Mouse (Mus musculus) kidney, embryonic 15.5 days (tissue): Measurements from ENCODE around the gene Ppif. TPM values are rescaled to one million over a fixed set of nuclear protein-coding genes. Genes with fewer than 3 reads are reported as not detected.

ENCODE experiments used
- ATAC-seq: fragments of 200-750 bp; cut with Nextera tagmentation; replicated peaks from 2 replicates; pipeline ENCODE4 v1.8.0; 2017; ENCODE audit warnings: moderate TSS enrichment; ENCODE audit not compliant: low FRiP score
- H3K27ac ChIP-seq: fragments of 300-500 bp; sonication (generic); 2 replicates; pipeline ENCODE4 v1.5.1; 2015; ENCODE audit warnings: mild to moderate bottlenecking, inconsistent platforms
- H3K27me3 ChIP-seq: fragments of 300-500 bp; sonication (generic); 2 replicates; pipeline ENCODE4 v1.6.1; 2015; ENCODE audit warnings: inconsistent platforms
- H3K36me3 ChIP-seq: fragments of 300-500 bp; sonication (generic); 2 replicates; pipeline ENCODE4 v1.6.1; 2015; ENCODE audit warnings: inconsistent platforms
- H3K4me1 ChIP-seq: fragments of 300-500 bp; sonication (generic); 2 replicates; pipeline ENCODE4 v1.6.1; 2015; ENCODE audit warnings: inconsistent platforms
- H3K4me2 ChIP-seq: fragments of 300-500 bp; sonication (generic); 2 replicates; pipeline ENCODE4 v1.6.1; 2015; ENCODE audit warnings: moderate library complexity, mild to moderate bottlenecking, inconsistent platforms
- H3K4me3 ChIP-seq: fragments of 300-500 bp; sonication (generic); replicated peaks from 2 replicates; pipeline ENCODE4 v1.5.1; 2015; ENCODE audit warnings: mild to moderate bottlenecking, inconsistent platforms
- H3K9ac ChIP-seq: fragments of 300-500 bp; sonication (generic); 2 replicates; pipeline ENCODE4 v1.6.1; 2015; ENCODE audit warnings: mild to moderate bottlenecking, inconsistent platforms
- H3K9me3 ChIP-seq: fragments of 300-500 bp; sonication (generic); replicated peaks from 2 replicates; pipeline ENCODE4 v1.6.1; 2016; ENCODE audit warnings: inconsistent platforms
- WGBS: fragments of 180-500 bp; shearing (Covaris S2); methylation state at CpG from one replicate; pipeline ENCODE4 v1.1.7; 2015; ENCODE audit warnings: mixed read lengths; 5-methylcytosine and 5-hydroxymethylcytosine counted together
- polyA plus RNA-seq: library from polyadenylated mRNA; unstranded; fragments of >200 nt; fragmentation: Nextera tagmentation; extraction: Ambion mirVana; gene quantifications from 2 replicates; pipeline ENCODE4 v1.2.1, GENCODE M21; 2015

Ppif gene
- polyA plus RNA-seq, 1 experiment from 2014 or later, result 41.5 TPM

- WGBS, result 44% methylated on average over 5 of the region's 5 CpGs
- Histone ChIP-seq H3K9me3 (no peaks in the 10 kb centered on the region), H3K9ac (no peak overlapping the region), H3K4me3 (no peak overlapping the region), H3K4me1 (peaks cover 44% of the 10 kb centered on the region), H3K4me2 (no peak overlapping the region), H3K27me3 (no peaks in the 10 kb centered on the region), H3K36me3 (no peaks in the 10 kb centered on the region), H3K27ac (peak overlapping the region; percentile 76)
- no peak for ATAC-seq
Observed at GRCm38 (mm10) chr14:25707691-25708181, 13.8 kb downstream of the Ppif start.

GRCm38 (mm10) chr14:25708451-25708850 lies 14.5 kb downstream of the Ppif start:
- Histone ChIP-seq H3K4me1 (peaks cover 44% of the 10 kb centered on the region), H3K4me2 (no peak overlapping the region), H3K27me3 (no peaks in the 10 kb centered on the region), H3K36me3 (no peaks in the 10 kb centered on the region), H3K9ac (no peak overlapping the region), H3K4me3 (no peak overlapping the region), H3K9me3 (no peaks in the 10 kb centered on the region), H3K27ac (peak overlapping the region; percentile 76)
- WGBS, result 59% methylated on average over 4 of the region's 4 CpGs
- ATAC-seq, result no peak

- Histone ChIP-seq H3K9me3 (no peaks in the 10 kb centered on the region), H3K27me3 (no peaks in the 10 kb centered on the region), H3K4me1 (peaks cover 48% of the 10 kb centered on the region), H3K27ac (peak overlapping the region; percentile 76), H3K4me3 (no peak overlapping the region), H3K4me2 (no peak overlapping the region), H3K9ac (no peak overlapping the region), H3K36me3 (no peaks in the 10 kb centered on the region)
- ATAC-seq, result no peak
- WGBS, result 93% methylated on average over 2 of the region's 2 CpGs
Observed at GRCm38 (mm10) chr14:25708917-25709316, 15.0 kb downstream of the Ppif start.

GRCm38 (mm10) chr14:25710073-25710472 lies 16.1 kb downstream of the Ppif start:
- Histone ChIP-seq H3K9me3 (no peaks in the 10 kb centered on the region), H3K27ac (peak overlapping the region; percentile 76), H3K4me2 (no peak overlapping the region), H3K36me3 (peaks cover 4% of the 10 kb centered on the region), H3K9ac (no peak overlapping the region), H3K27me3 (no peaks in the 10 kb centered on the region), H3K4me3 (no peak overlapping the region), H3K4me1 (peaks cover 56% of the 10 kb centered on the region)
- ATAC-seq, result 0 out of 2 replicates have a peak, but pooled peaks have one; percentile 8
- 39% methylated on average over 4 of the region's 4 CpGs for WGBS

GRCm38 (mm10) chr14:25710681-25711080 lies 16.7 kb downstream of the Ppif start:
- no peak for ATAC-seq
- H3K36me3 ChIP-seq, result peaks cover 5% of the 10 kb centered on the region
- peak overlapping the region; percentile 76 for H3K27ac ChIP-seq
- H3K4me2 ChIP-seq, result no peak overlapping the region
- WGBS, result 72% methylated on average over 4 of the region's 4 CpGs
- no peaks in the 10 kb centered on the region for H3K9me3 ChIP-seq
- H3K9ac ChIP-seq, result no peak overlapping the region
- peaks cover 56% of the 10 kb centered on the region for H3K4me1 ChIP-seq
- H3K27me3 ChIP-seq, result no peaks in the 10 kb centered on the region
- H3K4me3 ChIP-seq, result no peak overlapping the region

- peak; percentile 66 for ATAC-seq
- Histone ChIP-seq H3K9ac (no peak overlapping the region), H3K27me3 (no peaks in the 10 kb centered on the region), H3K4me1 (peaks cover 58% of the 10 kb centered on the region), H3K4me3 (no peak overlapping the region), H3K4me2 (peak overlapping the region; percentile 38), H3K36me3 (peaks cover 5% of the 10 kb centered on the region), H3K27ac (peak overlapping the region; percentile 76), H3K9me3 (no peaks in the 10 kb centered on the region)
- WGBS, result 39% methylated on average over 7 of the region's 7 CpGs
Observed at GRCm38 (mm10) chr14:25711177-25711576, 17.2 kb downstream of the Ppif start.

- H3K36me3 ChIP-seq, result peaks cover 5% of the 10 kb centered on the region
- no peak for ATAC-seq
- H3K4me1 ChIP-seq, result peaks cover 62% of the 10 kb centered on the region
- WGBS, result 40% methylated on average over 8 of the region's 8 CpGs
- no peak overlapping the region for H3K4me3 ChIP-seq
- no peaks in the 10 kb centered on the region for H3K9me3 ChIP-seq
- H3K4me2 ChIP-seq, result peak overlapping the region; percentile 38
- H3K9ac ChIP-seq, result no peak overlapping the region
- H3K27me3 ChIP-seq, result no peaks in the 10 kb centered on the region
- peak overlapping the region; percentile 76 for H3K27ac ChIP-seq
Observed at GRCm38 (mm10) chr14:25711602-25712001, 17.6 kb downstream of the Ppif start.

GRCm38 (mm10) chr14:25713443-25713842 lies 19.5 kb downstream of the Ppif start:
- H3K4me2 ChIP-seq, result no peak overlapping the region
- H3K4me3 ChIP-seq, result no peak overlapping the region
- H3K4me1 ChIP-seq, result peaks cover 72% of the 10 kb centered on the region
- ATAC-seq, result no peak
- no peaks in the 10 kb centered on the region for H3K9me3 ChIP-seq
- no peaks in the 10 kb centered on the region for H3K27me3 ChIP-seq
- no peak overlapping the region for H3K27ac ChIP-seq
- 21% methylated on average over 4 of the region's 4 CpGs for WGBS
- no peak overlapping the region for H3K9ac ChIP-seq
- H3K36me3 ChIP-seq, result peaks cover 5% of the 10 kb centered on the region

- H3K4me3 ChIP-seq, result no peak overlapping the region
- peaks cover 55% of the 10 kb centered on the region for H3K4me1 ChIP-seq
- no peaks in the 10 kb centered on the region for H3K9me3 ChIP-seq
- H3K27ac ChIP-seq, result no peak overlapping the region
- no peaks in the 10 kb centered on the region for H3K27me3 ChIP-seq
- ATAC-seq, result no peak
- H3K9ac ChIP-seq, result no peak overlapping the region
- 66% methylated on average over 1 of the region's 1 CpGs for WGBS
- no peak overlapping the region for H3K4me2 ChIP-seq
- peaks cover 8% of the 10 kb centered on the region for H3K36me3 ChIP-seq
Observed at GRCm38 (mm10) chr14:25716528-25716927, 22.6 kb downstream of the Ppif start.

- Histone ChIP-seq H3K4me3 (no peak overlapping the region), H3K27ac (peak overlapping the region; percentile 66), H3K4me1 (peaks cover 48% of the 10 kb centered on the region), H3K9ac (no peak overlapping the region), H3K27me3 (no peaks in the 10 kb centered on the region), H3K36me3 (peaks cover 11% of the 10 kb centered on the region), H3K9me3 (no peaks in the 10 kb centered on the region), H3K4me2 (no peak overlapping the region)
- 81% methylated on average over 8 of the region's 8 CpGs for WGBS
- no peak for ATAC-seq
Observed at GRCm38 (mm10) chr14:25717718-25718117, 23.8 kb downstream of the Ppif start.

GRCm38 (mm10) chr14:25718471-25718870 lies 24.5 kb downstream of the Ppif start:
- peaks cover 11% of the 10 kb centered on the region for H3K36me3 ChIP-seq
- peak overlapping the region; percentile 66 for H3K27ac ChIP-seq
- no peak overlapping the region for H3K4me3 ChIP-seq
- H3K9me3 ChIP-seq, result no peaks in the 10 kb centered on the region
- 3% methylated on average over 2 of the region's 2 CpGs for WGBS
- peaks cover 48% of the 10 kb centered on the region for H3K4me1 ChIP-seq
- no peaks in the 10 kb centered on the region for H3K27me3 ChIP-seq
- ATAC-seq, result peak; percentile 84
- H3K9ac ChIP-seq, result no peak overlapping the region
- no peak overlapping the region for H3K4me2 ChIP-seq

- no peak; the same call in 1 of the 2 replicates for ATAC-seq
- peaks cover 46% of the 10 kb centered on the region for H3K4me1 ChIP-seq
- H3K27me3 ChIP-seq, result no peaks in the 10 kb centered on the region
- peak overlapping the region; percentile 66 for H3K27ac ChIP-seq
- peaks cover 11% of the 10 kb centered on the region for H3K36me3 ChIP-seq
- no peaks in the 10 kb centered on the region for H3K9me3 ChIP-seq
- H3K4me2 ChIP-seq, result no peak overlapping the region
- H3K4me3 ChIP-seq, result no peak overlapping the region
- WGBS, result 58% methylated on average over 9 of the region's 9 CpGs
- H3K9ac ChIP-seq, result no peak overlapping the region
Observed at GRCm38 (mm10) chr14:25719371-25719770, 25.4 kb downstream of the Ppif start.
